Mouse (Mus musculus): ENCODE data around the gene Umps. TPM values are rescaled to one million over a fixed set of nuclear protein-coding genes. Genes with fewer than 3 reads are reported as not detected.
A peak's percentile ranks its signal among the peaks of the same experiment; 100 is the strongest.

Gene Umps
- total RNA-seq, 2 experiments from 2014 or later = 14.3 to 16.9 TPM

GRCm38 (mm10) chr16:33934701-33935406 lies 32.0 kb downstream of the Umps start:
- DNase-seq (ENCODE audit: extremely low spot score in 1 of 2, low spot score in 1 of 2) = peak in 1 of 2 experiments; percentile 44

- no peak for DNase-seq (ENCODE audit: extremely low spot score in 1 of 2, low spot score in 1 of 2)
Observed at GRCm38 (mm10) chr16:33933411-33933810, 33.4 kb downstream of the Umps start.

- no peak for DNase-seq (ENCODE audit: extremely low spot score in 1 of 2, low spot score in 1 of 2)
Observed at GRCm38 (mm10) chr16:33932126-33932525, 34.7 kb downstream of the Umps start.

- no peak for DNase-seq (ENCODE audit: extremely low spot score in 1 of 2, low spot score in 1 of 2)
Observed at GRCm38 (mm10) chr16:33931682-33932081, 35.2 kb downstream of the Umps start.

- no peak for DNase-seq (ENCODE audit: extremely low spot score in 1 of 2, low spot score in 1 of 2)
Observed at GRCm38 (mm10) chr16:33930785-33931184, 36.1 kb downstream of the Umps start.

- no peak for DNase-seq (ENCODE audit: extremely low spot score in 1 of 2, low spot score in 1 of 2)
Observed at GRCm38 (mm10) chr16:33928788-33929462, 37.9 kb downstream of the Umps start.

GRCm38 (mm10) chr16:33927263-33927824 lies 39.5 kb downstream of the Umps start:
- DNase-seq (ENCODE audit: extremely low spot score in 1 of 2, low spot score in 1 of 2) = no peak

GRCm38 (mm10) chr16:33923758-33924157 lies 43.1 kb downstream of the Umps start:
- DNase-seq (ENCODE audit: extremely low spot score in 1 of 2, low spot score in 1 of 2) = no peak

GRCm38 (mm10) chr16:33923001-33923316 lies 43.9 kb downstream of the Umps start:
- no peak for DNase-seq (ENCODE audit: extremely low spot score in 1 of 2, low spot score in 1 of 2)

- DNase-seq (ENCODE audit: extremely low spot score in 1 of 2, low spot score in 1 of 2) = no peak
Observed at GRCm38 (mm10) chr16:33922111-33923000, 44.5 kb downstream of the Umps start.

- DNase-seq (ENCODE audit: extremely low spot score in 1 of 2, low spot score in 1 of 2) = no peak
Observed at GRCm38 (mm10) chr16:33921514-33921913, 45.3 kb downstream of the Umps start.

- DNase-seq (ENCODE audit: extremely low spot score in 1 of 2, low spot score in 1 of 2) = no peak
Observed at GRCm38 (mm10) chr16:33917926-33918325, 48.9 kb downstream of the Umps start.

- no peak for DNase-seq (ENCODE audit: extremely low spot score in 1 of 2, low spot score in 1 of 2)
Observed at GRCm38 (mm10) chr16:33917390-33917789, 49.4 kb downstream of the Umps start.

- no peak for DNase-seq (ENCODE audit: extremely low spot score in 1 of 2, low spot score in 1 of 2)
Observed at GRCm38 (mm10) chr16:33916473-33917251, 50.2 kb downstream of the Umps start.

- no peak for DNase-seq (ENCODE audit: extremely low spot score in 1 of 2, low spot score in 1 of 2)
Observed at GRCm38 (mm10) chr16:33914997-33915396, 51.8 kb downstream of the Umps start.

GRCm38 (mm10) chr16:33908239-33908638 lies 58.6 kb downstream of the Umps start:
- no peak for DNase-seq (ENCODE audit: extremely low spot score in 1 of 2, low spot score in 1 of 2)

Data from layer of hippocampus, postnatal 25 days (tissue).